27 mouse cellular contexts compared by ENCODE assay signal in genomic region chr7:38008359-38008758, GRCm38 (mm10).
"Had no signal": no experiment of that assay in that cellular context is flagged by ENCODE, and none has a peak within 500 bp of the region (broad histone marks: within the 10 kb centered on the region; RNA-seq: fewer than 3 reads in every experiment).

No protein-coding gene starts in this region.

- H3K4me2 ChIP-seq: heart, embryonic 11.5 days; heart, embryonic 13.5 days; heart, embryonic 15.5 days; hindbrain, embryonic 13.5 days; hindbrain, embryonic 15.5 days; kidney, embryonic 15.5 days; limb, embryonic 12.5 days; liver, embryonic 11.5 days; liver, embryonic 13.5 days; liver, embryonic 15.5 days had no signal

- H3K27ac ChIP-seq: heart, adult 2 months; heart, embryonic 13.5 days; heart, embryonic 15.5 days; hindbrain, embryonic 13.5 days; hindbrain, embryonic 15.5 days; hindbrain, postnatal 0 days; kidney, embryonic 15.5 days; kidney, postnatal 0 days; left cerebral cortex, adult 2 months; limb, embryonic 10.5 days; limb, embryonic 12.5 days; liver, embryonic 13.5 days; liver, embryonic 15.5 days had no signal

- H3K36me3 ChIP-seq: heart, embryonic 13.5 days; heart, embryonic 15.5 days; hindbrain, embryonic 13.5 days; hindbrain, embryonic 15.5 days; kidney, embryonic 15.5 days; limb, embryonic 10.5 days; limb, embryonic 12.5 days; liver, embryonic 13.5 days; liver, embryonic 15.5 days had no signal

- H3K4me1 ChIP-seq: hindbrain, embryonic 15.5 days; kidney, embryonic 15.5 days; limb, embryonic 10.5 days; limb, embryonic 12.5 days; liver, embryonic 15.5 days had no signal

- H3K9ac ChIP-seq: heart, embryonic 13.5 days; heart, embryonic 15.5 days; hindbrain, embryonic 13.5 days; hindbrain, embryonic 15.5 days; kidney, embryonic 15.5 days; limb, embryonic 12.5 days; liver, embryonic 13.5 days; liver, embryonic 15.5 days had no signal

- H3K4me3 ChIP-seq: heart, adult 2 months; heart, embryonic 13.5 days; heart, embryonic 15.5 days; hindbrain, embryonic 13.5 days; hindbrain, embryonic 15.5 days; kidney, embryonic 15.5 days; left cerebral cortex, adult 2 months; limb, embryonic 10.5 days; limb, embryonic 12.5 days; liver, embryonic 13.5 days; liver, embryonic 15.5 days had no signal

- DNase-seq: gastrocnemius, postnatal 14 days; gastrocnemius, postnatal 36 days; heart, adult 11 months; heart, adult 2 months; heart, postnatal 14 days; heart, postnatal 36 days; kidney, adult 11 months; kidney, adult 2 months; kidney, adult 9 months; kidney, postnatal 14 days; kidney, postnatal 36 days; liver; liver, embryonic 13.5 days had no signal

- H3K9me3 ChIP-seq: heart, embryonic 13.5 days; heart, embryonic 15.5 days; hindbrain, embryonic 13.5 days; hindbrain, embryonic 15.5 days; kidney, embryonic 15.5 days; limb, embryonic 10.5 days; limb, embryonic 12.5 days; liver, embryonic 13.5 days; liver, embryonic 15.5 days had no signal

- ATAC-seq: hindbrain, postnatal 0 days; intestine, embryonic 16.5 days had no signal

- H3K27me3 ChIP-seq: heart, embryonic 13.5 days; heart, embryonic 15.5 days; hindbrain, embryonic 13.5 days; hindbrain, embryonic 15.5 days; kidney, embryonic 15.5 days; limb, embryonic 12.5 days; liver, embryonic 13.5 days; liver, embryonic 15.5 days had no signal
